Mouse (Mus musculus) CD4-positive, CD25-positive, alpha-beta regulatory T cell (primary cell): ENCODE data around the gene Il2. TPM values are rescaled to one million over a fixed set of nuclear protein-coding genes. Genes with fewer than 3 reads are reported as not detected.

Source experiments
- polyA plus RNA-seq: library from polyadenylated mRNA; unstranded; fragments of 100-300 nt; shearing (Covaris generic); gene quantifications from one replicate; pipeline ENCODE4 v1.2.1, GENCODE M21; 2017

The Il2 gene
- polyA plus RNA-seq: 1.3 TPM

GRCm38 (mm10) chr3:37125655-37126054 is at the start of gene Il2:
Gene Il2 (minus strand): TSS chr3:37125959.

Other genes with a start within 250 kb of the Il2 start
- not detected for gene Adad1, start 62.4 kb downstream of the Il2 start, polyA plus RNA-seq
- 0.41 TPM for gene Il21, start 106.7 kb upstream of the Il2 start, polyA plus RNA-seq
- gene Bbs12, start 186.6 kb upstream of the Il2 start, polyA plus RNA-seq: 4.7 TPM
- 1.3 TPM for gene Cetn4, start 186.7 kb upstream of the Il2 start, polyA plus RNA-seq
- gene Fgf2, start 222.4 kb upstream of the Il2 start, polyA plus RNA-seq: 2.9 TPM